Mouse (Mus musculus): ENCODE results near the gene Gm20661. TPM values are rescaled to one million over a fixed set of nuclear protein-coding genes. Genes with fewer than 3 reads are reported as not detected.

Gene Gm20661
- 0.18 and 0.20 TPM in 2 replicates for polyA plus RNA-seq (2021; fragmentation: Nextera tagmentation)
- long read RNA-seq, experiment 1: 0 reads
- long read RNA-seq, experiment 2: 0 reads

DNA sequence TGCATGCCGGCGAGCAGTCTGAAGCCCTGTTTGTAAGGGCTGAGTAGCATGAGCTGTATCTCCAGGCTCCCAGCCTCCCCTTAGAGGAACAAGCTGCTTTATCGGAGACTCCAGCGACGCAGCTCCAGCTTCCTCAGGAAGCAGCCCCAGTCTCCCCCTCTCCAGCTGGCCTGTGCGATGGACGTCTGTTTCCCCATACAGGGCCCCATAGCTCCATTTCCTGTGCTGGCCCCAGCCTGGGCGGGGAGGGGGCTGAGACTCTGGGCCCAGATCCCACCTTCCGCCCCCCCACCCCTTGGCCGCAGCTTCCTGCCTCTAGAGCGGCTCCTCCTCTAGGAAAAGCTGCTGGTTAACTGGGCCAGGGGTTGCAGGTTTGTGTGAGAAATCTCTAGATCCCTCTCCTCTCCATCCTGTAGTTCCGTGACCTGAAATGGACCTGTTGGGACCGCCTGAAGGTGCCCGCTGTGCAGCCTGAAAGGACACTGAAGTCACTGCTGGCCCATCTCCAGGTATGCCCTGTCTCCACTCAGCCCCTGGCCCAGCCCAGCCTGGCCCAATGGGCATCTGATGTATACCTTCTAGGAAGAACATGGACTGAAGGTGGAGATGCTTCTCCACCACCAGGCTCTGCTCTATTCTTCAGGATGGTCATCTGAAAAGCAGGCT, at the start of gene Gm20661:
Gene Gm20661 (plus strand): TSS at position 378 of the 666 bp plus-strand sequence.

DNA sequence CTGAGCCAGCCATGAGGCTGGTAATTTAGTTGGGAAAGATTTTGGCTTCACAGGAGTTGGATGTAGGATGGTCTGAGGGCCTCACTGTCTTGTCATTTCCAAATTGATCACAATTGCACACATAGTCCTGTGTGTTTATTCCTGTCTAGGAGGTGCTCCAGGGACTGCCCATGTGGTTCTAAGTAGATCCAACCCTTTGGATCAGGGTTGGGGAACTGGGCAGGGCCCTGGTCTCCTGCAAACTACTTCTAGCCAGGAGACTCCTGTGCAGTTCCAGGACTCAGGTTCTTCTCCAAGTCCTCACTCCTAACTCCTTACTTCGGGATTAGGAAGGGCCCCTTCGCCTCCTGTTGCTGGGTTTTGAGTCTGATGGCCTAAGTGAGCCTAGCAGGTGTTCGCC, 47.5 kb upstream of the Gm20661 start, which contains the start of gene Camkv:
Gene Camkv (plus strand): TSS at position 301 of the 400 bp plus-strand sequence.

GRCm38 (mm10) chr9:107949922-107950235, 33.0 kb upstream of the Gm20661 start, which contains the start of gene Traip:
Gene Traip (plus strand): TSS chr9:107950136.

DNA sequence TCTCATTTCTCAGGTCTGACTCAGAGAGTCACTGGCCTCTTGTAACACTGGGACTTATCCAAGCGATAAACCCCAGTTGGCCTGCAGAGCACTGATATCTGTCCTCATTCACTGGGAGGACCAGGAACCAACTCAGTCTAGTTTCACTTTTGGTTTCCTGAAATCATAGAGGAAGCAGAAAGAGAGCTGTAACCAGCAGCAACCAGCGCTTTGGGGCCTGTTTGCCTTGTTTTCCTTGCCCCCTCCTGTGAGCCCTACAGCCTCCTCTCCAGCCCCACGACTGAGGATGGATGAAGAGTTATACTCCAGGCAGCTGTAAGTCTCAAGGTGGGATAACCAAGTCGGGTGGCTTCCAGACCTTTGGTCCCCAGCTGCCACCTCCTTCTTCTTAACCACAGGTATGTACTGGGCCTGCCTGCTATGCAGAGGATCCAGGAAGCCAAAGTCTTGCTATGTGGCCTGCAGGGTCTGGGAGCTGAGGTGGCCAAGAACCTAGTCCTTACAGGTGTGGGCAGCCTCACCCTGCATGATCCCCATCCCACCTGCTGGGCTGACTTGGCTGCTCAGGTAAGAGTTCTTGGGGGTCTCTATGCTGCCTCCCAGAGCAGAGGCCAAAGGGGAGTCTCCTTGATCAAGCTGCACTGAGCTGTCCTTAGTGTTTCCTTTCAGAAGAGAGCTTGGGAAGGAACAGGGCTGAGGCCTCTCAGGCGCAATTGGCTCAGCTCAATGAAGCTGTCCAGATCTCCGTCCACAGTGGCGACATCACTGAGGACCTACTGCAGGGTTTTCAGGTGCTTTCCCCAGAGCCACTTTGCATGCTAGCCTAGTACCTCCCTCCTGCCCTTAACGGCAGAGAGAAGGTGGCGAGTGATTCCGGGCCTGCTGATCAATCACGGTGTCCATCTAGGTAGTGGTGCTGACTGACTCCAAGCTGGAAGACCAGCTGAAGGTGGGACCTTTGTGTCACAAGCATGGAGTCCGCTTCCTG, 7.2 kb upstream of the Gm20661 start, which contains the start of gene Uba7:
Gene Uba7 (plus strand): TSS at position 107 of the 988 bp plus-strand sequence.

GRCm38 (mm10) chr9:107985131-107986119, 2.6 kb downstream of the Gm20661 start, which contains the start of gene Inka1:
Gene Inka1 (minus strand): TSS chr9:107985879.

DNA sequence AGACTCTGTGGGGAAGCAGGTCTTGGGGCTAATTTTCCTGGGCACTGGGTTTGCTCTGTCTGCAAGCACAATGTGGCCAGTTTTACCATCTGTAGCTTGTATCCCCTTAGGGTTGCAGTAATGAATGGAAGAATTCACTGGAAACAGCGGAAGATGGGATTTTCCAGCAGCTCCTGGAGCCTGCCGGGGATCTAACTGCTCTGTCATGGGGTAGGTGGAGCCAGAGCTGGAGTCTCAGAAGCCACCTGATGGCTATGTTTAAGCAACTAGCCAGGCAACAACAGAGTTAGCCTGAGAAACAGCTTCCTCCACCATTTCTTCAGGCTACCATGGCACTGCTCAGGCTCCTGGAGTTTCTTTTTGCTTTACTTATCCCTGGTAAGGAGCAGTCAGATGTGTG, 9.3 kb downstream of the Gm20661 start, which contains the start of gene Cdhr4:
Gene Cdhr4 (plus strand): TSS at position 301 of the 400 bp plus-strand sequence.

GRCm38 (mm10) chr9:107996049-107996448, 13.2 kb downstream of the Gm20661 start, which contains the start of gene Gm20662:
Gene Gm20662 (plus strand): TSS chr9:107996349.

GRCm38 (mm10) chr9:108001922-108002770, 19.3 kb downstream of the Gm20661 start, which contains the start of gene Ip6k1:
Gene Ip6k1 (plus strand): TSS chr9:108002501.

Other genes with a start within 250 kb of the Gm20661 start
- gene Rbm5, start 212.1 kb upstream of the Gm20661 start, polyA plus RNA-seq (2021; fragmentation: Nextera tagmentation): 31.9 and 37.2 TPM in 2 replicates
- 20.0 and 20.5 TPM in 2 replicates for gene Rbm6, start 109.8 kb upstream of the Gm20661 start, polyA plus RNA-seq (2021; fragmentation: Nextera tagmentation)
- gene Mon1a, start 94.9 kb upstream of the Gm20661 start, polyA plus RNA-seq (2021; fragmentation: Nextera tagmentation): 22.7 and 22.9 TPM in 2 replicates
- 0.25 and 0.41 TPM in 2 replicates for gene Mst1r, start 76.2 kb upstream of the Gm20661 start, polyA plus RNA-seq (2021; fragmentation: Nextera tagmentation)
- gene Actl11, start 54.6 kb upstream of the Gm20661 start, polyA plus RNA-seq (2021; fragmentation: Nextera tagmentation): not detected in 2 replicates
- 314 and 331 TPM in 2 replicates for gene Camkv, start 47.4 kb upstream of the Gm20661 start, polyA plus RNA-seq (2021; fragmentation: Nextera tagmentation)
- 2.6 and 3.4 TPM in 2 replicates for gene Traip, start 32.9 kb upstream of the Gm20661 start, polyA plus RNA-seq (2021; fragmentation: Nextera tagmentation)
- gene Uba7, start 7.6 kb upstream of the Gm20661 start, polyA plus RNA-seq (2021; fragmentation: Nextera tagmentation): 3.0 TPM in 2 replicates
- 6.1 and 7.3 TPM in 2 replicates for gene Inka1, start 2.8 kb downstream of the Gm20661 start, polyA plus RNA-seq (2021; fragmentation: Nextera tagmentation)
- gene Cdhr4, start 9.4 kb downstream of the Gm20661 start, polyA plus RNA-seq (2021; fragmentation: Nextera tagmentation): 4.6 and 7.8 TPM in 2 replicates
- gene Gm20662, start 13.3 kb downstream of the Gm20661 start, polyA plus RNA-seq (2021; fragmentation: Nextera tagmentation): not detected in 2 replicates
- 22.1 and 23.0 TPM in 2 replicates for gene Ip6k1, start 19.4 kb downstream of the Gm20661 start, polyA plus RNA-seq (2021; fragmentation: Nextera tagmentation)
- gene Gmppb, start 66.2 kb downstream of the Gm20661 start, polyA plus RNA-seq (2021; fragmentation: Nextera tagmentation): 20.7 and 34.1 TPM in 2 replicates
- 0.51 and 0.60 TPM in 2 replicates for gene Amigo3, start 70.1 kb downstream of the Gm20661 start, polyA plus RNA-seq (2021; fragmentation: Nextera tagmentation)
- gene Mst1, start 97.4 kb downstream of the Gm20661 start, polyA plus RNA-seq (2021; fragmentation: Nextera tagmentation): not detected in 2 replicates
- gene Rnf123, start 100.3 kb downstream of the Gm20661 start, polyA plus RNA-seq (2021; fragmentation: Nextera tagmentation): 29.2 TPM in 2 replicates
- gene Apeh, start 111.5 kb downstream of the Gm20661 start, polyA plus RNA-seq (2021; fragmentation: Nextera tagmentation): 14.8 and 15.5 TPM in 2 replicates
- 21.9 and 23.1 TPM in 2 replicates for gene Bsn, start 207.3 kb downstream of the Gm20661 start, polyA plus RNA-seq (2021; fragmentation: Nextera tagmentation)